Mouse (Mus musculus): ENCODE measurements at regions not wholly inside any gene's neighbourhood (a gene's known extent, or its start where the extent isn't known, plus 50 kb on each side); places are given as distances from the start of the nearest gene placed in this dataset.

GRCm38 (mm10) chr3:130945861-130946449 is 164.3 kb upstream of the Lef1 start:
- ATAC-seq (ENCODE audit: extremely low read depth, insufficient number of reproducible peaks, low FRiP score, poor library complexity, severe bottlenecking) = no peak

- ATAC-seq (ENCODE audit: extremely low read depth, insufficient number of reproducible peaks, low FRiP score, poor library complexity, severe bottlenecking) = no peak
These were observed 164.9 kb upstream of the Lef1 start for GRCm38 (mm10) chr3:130945396-130945795.

DNA sequence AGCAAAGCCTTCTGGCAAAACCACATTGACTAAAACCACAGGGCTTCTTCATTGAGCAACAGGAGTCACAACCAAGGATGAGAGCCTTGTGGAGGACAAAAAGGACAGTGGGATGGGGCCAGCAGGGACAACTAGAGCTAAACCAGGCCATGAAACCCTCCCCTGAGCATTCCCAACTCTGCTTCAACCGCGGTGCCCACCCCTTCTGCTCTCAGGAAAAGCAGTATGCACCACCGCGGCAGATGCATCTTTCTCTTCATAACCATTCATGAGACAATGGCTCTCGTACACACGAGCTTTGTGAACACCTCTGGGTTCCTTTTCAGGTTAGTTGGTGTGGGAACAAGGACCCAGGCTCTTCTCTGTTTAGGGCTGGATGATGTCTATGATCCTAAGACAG is 166.0 kb upstream of the Lef1 start:
- ATAC-seq (ENCODE audit: extremely low read depth, insufficient number of reproducible peaks, low FRiP score, poor library complexity, severe bottlenecking) = no peak

- ATAC-seq (ENCODE audit: extremely low read depth, insufficient number of reproducible peaks, low FRiP score, poor library complexity, severe bottlenecking) = no peak
These were observed 167.2 kb upstream of the Lef1 start for GRCm38 (mm10) chr3:130942947-130943630.

DNA sequence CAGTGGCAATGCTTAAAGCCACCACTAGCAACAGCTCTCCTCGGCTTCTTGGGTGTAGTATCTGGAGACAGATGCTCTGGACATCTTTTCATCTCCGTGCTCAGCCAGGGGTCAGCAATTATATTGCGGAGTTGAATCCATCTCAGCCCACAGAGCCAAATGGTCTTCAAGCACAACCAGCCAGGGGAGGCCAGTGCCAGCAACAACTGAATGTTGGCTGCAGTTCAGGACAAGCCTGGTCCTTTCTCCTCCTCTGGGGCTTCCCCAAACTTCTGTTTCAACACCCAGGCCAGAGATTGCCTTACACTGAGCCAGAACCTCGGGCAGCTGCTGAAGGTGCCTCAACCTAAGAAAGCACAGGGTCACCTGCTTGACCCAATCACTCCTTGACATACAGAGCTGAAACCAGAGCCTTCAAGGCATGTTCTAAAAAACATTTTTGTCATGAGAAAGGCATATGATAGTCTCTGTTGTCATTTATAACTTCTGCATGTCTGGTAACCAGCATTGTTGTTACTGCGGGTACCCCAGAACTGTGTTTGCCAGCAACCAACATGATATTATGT is 169.9 kb upstream of the Lef1 start:
- no peak for ATAC-seq (ENCODE audit: extremely low read depth, insufficient number of reproducible peaks, low FRiP score, poor library complexity, severe bottlenecking)

DNA sequence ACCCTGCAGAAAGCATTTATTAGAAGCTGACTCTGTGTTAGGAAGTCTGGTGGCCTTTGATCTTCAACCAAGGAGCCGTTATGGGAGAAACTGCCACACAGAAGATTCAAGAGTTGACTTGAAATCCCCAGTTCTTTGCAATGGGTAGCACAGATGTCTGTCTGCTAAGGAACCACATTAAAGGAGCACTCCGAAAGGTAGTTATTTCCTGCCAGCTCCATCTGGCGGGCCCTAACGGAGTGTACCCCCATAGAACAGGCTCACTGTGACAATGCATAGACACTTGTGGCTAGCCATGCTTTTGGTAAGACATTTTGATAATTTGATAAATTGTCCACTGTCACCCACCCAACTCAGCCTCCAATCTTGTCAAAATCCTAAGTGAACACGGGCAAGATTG is 173.3 kb upstream of the Lef1 start:
- ATAC-seq (ENCODE audit: extremely low read depth, insufficient number of reproducible peaks, low FRiP score, poor library complexity, severe bottlenecking) = 0 out of 2 replicates have a peak, but pooled peaks have one; percentile 23

DNA sequence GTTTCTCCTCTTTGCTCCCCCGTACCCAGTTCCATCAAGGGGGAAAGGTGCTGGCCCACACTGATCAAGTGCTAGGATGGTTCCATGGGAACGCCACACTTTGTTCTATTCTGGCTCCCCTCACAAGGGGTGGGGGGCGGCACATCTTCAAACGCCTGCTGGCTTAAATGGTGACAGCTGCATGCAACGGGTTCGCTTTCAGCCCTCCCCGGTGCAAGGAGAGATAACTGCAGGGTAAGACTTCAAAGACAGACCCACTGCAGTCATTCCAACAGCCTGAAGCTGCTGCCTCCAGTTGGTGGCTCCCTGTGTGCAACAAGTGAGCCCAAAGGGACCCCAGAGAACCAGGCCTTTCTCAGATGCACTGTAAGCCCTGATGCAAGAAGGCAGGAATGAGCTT is 173.9 kb upstream of the Lef1 start:
- ATAC-seq (ENCODE audit: extremely low read depth, insufficient number of reproducible peaks, low FRiP score, poor library complexity, severe bottlenecking) = no peak

DNA sequence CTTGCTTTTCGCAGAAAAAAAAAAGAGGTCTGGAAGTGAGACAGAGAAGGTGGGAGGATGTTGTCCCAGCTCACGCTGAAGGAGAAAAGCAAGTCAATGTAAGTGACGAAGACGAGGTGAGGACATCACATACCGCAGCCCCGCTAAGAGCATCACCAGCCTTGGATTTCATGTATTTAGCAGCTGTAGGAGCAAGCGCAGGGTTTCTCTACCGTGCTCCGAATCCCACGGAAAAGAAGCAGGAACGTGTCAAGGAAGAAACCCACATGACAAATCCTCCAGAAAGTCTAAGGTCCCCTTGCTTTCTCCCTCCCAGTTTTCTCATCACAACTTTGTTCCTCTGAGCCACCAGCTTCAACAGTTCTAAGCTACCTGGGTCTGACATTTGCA is 174.3 kb upstream of the Lef1 start:
- no peak for ATAC-seq (ENCODE audit: extremely low read depth, insufficient number of reproducible peaks, low FRiP score, poor library complexity, severe bottlenecking)

DNA sequence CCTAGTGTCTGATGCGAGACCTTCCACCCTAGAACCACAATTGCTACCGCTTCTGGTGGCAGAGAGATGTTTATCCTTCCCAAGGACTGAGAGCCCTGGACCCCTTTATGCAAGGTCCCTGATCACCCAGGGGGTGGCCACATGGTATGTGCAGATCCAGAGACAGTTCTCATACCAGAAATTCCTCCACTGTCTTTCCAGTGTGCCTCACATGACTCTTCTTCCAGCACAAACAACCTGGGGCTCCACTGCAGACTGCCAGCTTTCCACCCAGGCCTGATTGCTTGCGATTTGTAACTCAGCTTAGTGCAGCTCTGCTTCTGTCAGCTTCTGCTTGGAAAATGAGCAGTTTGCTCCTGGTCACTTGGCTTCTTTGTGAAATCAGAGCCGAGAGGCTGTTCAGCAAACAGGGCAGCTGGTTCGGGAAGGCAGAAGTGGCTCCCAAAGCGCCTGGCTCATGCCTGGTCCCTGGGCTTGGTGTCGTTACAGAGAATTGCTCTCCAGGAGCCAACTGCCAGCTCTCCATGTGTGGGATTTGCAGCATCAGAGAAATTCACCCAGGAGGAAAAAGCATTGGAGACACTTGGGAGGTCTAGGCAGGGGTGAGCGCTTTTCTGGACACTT is 174.9 kb upstream of the Lef1 start:
- no peak for ATAC-seq (ENCODE audit: extremely low read depth, insufficient number of reproducible peaks, low FRiP score, poor library complexity, severe bottlenecking)

GRCm38 (mm10) chr3:130932723-130933122 is 177.5 kb upstream of the Lef1 start:
- ATAC-seq (ENCODE audit: extremely low read depth, insufficient number of reproducible peaks, low FRiP score, poor library complexity, severe bottlenecking) = no peak

DNA sequence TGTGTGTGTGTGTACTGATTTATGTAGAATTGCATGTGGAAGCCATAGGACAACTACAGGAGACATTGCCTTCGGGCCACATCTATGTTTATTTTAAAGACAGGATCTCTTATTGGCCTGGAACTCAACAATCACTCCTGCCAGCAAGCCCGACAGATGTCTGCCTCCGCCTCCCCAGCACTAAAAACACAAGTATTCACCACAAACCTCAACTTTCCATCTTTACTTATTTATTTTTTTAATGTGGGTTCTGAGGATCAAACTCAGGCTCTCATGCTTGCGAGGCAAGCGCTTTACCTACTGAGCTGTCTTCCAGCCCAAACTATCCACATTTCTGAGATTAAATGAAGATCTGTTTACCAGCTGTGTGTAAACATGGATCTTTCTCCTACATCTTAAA is 178.0 kb upstream of the Lef1 start:
- ATAC-seq (ENCODE audit: extremely low read depth, insufficient number of reproducible peaks, low FRiP score, poor library complexity, severe bottlenecking) = no peak

DNA sequence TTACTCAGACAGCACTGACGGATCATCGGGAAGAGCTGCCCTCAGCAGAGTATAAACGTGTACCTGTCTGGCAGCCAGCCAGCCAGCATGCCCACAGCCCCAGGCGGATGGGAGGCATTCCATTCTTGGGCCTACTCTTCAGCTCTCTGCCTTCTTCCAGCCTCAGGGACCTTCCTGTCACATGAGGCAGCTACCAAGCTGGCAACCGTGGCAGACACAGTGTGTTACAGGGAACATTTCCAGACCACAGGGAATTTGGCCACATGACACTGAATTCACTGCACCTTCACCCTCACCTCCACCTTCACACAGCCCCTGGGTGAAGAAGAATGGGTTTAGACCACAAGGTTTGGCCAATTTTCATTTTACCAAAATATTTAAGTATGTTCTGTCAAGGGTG is 185.3 kb upstream of the Lef1 start:
- no peak for ATAC-seq (ENCODE audit: extremely low read depth, insufficient number of reproducible peaks, low FRiP score, poor library complexity, severe bottlenecking)

- ATAC-seq (ENCODE audit: extremely low read depth, insufficient number of reproducible peaks, low FRiP score, poor library complexity, severe bottlenecking) = no peak
These were observed 186.7 kb upstream of the Lef1 start for GRCm38 (mm10) chr3:130923615-130923958.

- no peak for ATAC-seq (ENCODE audit: extremely low read depth, insufficient number of reproducible peaks, low FRiP score, poor library complexity, severe bottlenecking)
These were observed 187.3 kb upstream of the Lef1 start for GRCm38 (mm10) chr3:130922812-130923614.

GRCm38 (mm10) chr3:130921621-130922245 is 188.5 kb upstream of the Lef1 start:
- ATAC-seq (ENCODE audit: extremely low read depth, insufficient number of reproducible peaks, low FRiP score, poor library complexity, severe bottlenecking) = no peak

DNA sequence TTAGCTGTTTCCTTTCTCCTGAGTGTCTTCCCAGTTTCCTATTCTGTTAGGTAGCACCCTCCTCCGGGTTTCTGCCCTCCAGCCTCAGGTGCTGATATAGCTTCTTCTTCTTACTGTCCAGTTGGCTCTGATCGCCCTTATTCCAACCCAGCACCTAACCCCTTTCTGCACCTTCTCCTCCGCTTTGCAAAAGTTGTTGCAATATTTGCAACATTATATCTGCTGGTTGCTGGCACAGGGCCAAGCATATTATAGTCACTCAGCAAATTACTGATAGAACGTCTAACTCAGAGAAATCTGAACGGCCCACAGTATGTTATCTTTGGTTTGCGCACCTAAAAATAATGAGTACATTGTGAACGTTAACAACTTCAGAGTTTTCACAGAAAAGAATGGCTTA is 183.6 kb upstream of the Rpl34 start:
- ATAC-seq (ENCODE audit: extremely low read depth, insufficient number of reproducible peaks, low FRiP score, poor library complexity, severe bottlenecking) = no peak

DNA sequence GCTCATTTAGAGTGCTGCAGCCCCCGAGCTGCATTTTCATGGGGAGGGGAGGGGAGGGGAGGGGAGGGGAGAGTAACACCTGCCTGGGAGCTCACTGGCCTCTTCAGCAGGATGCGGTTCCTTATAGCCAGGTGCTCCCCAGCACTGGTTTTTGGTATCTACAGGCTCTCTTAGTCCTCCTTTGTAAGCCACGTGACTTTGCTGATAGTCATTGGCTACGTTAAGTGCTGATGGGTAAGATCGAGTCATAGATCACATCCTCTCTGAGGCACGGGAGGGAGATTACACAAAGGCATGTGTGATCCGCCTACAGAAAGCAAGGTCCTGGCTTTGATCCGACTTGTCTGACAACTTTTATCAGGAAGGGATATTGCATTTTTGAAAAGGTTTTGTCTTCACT is 174.9 kb upstream of the Rpl34 start:
- no peak for ATAC-seq (ENCODE audit: extremely low read depth, insufficient number of reproducible peaks, low FRiP score, poor library complexity, severe bottlenecking)

GRCm38 (mm10) chr3:130903329-130903728 is 173.1 kb upstream of the Rpl34 start:
- no peak for ATAC-seq (ENCODE audit: extremely low read depth, insufficient number of reproducible peaks, low FRiP score, poor library complexity, severe bottlenecking)

DNA sequence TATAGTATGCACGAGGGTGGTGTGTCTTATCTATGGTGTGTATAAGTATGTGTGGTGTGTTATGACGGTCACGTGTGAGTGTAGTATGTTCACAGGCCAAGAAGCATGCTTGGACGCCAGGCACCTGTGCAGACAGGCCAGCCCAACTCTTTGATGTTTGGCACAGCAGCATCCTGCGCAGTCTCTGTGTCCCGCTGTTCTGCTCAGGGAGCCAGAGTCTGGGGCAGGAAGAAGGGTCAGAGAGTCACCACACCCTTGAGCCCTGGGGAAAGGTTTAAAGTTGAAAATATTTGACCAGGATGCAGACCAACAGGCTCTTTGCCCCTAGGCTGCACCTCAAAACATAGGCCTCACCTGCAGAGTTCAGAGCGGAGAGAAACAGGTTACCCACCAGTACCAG is 172.2 kb upstream of the Rpl34 start:
- no peak for ATAC-seq (ENCODE audit: extremely low read depth, insufficient number of reproducible peaks, low FRiP score, poor library complexity, severe bottlenecking)

Data from neutrophil, adult 5-6 weeks (primary cell).